Mouse (Mus musculus) lung, postnatal 0 days (tissue): Measurements from ENCODE around the gene Siglec1. TPM values are rescaled to one million over a fixed set of nuclear protein-coding genes. Genes with fewer than 3 reads are reported as not detected.
A peak's percentile ranks its signal among the peaks of the same experiment; 100 is the strongest.

Source experiments
- ATAC-seq: fragments of 200-750 bp; cut with Nextera tagmentation; 2 replicates; pipeline ENCODE4 v1.8.0; 2017; ENCODE audit warnings: moderate library complexity
- DNase-seq: peaks from one replicate; pipeline ENCODE4 v3.0.0-alpha.2; 2016; ENCODE audit warnings: low spot score
- H3K27ac ChIP-seq: fragments of 300-500 bp; sonication (generic); 2 replicates; pipeline ENCODE4 v1.5.1; 2014; ENCODE audit warnings: antibody characterized with exemption, mild to moderate bottlenecking, low read length, mixed read lengths
- H3K27me3 ChIP-seq: fragments of 300-500 bp; sonication (generic); replicated peaks from 2 replicates; pipeline ENCODE4 v1.6.1; 2014; ENCODE audit warnings: low read length, mixed read lengths; ENCODE audit not compliant: insufficient read depth
- H3K36me3 ChIP-seq: fragments of 300-500 bp; sonication (generic); 2 replicates; pipeline ENCODE4 v1.6.1; 2014; ENCODE audit warnings: low read length, mixed read lengths; ENCODE audit not compliant: insufficient read depth
- H3K4me1 ChIP-seq: fragments of 300-500 bp; sonication (generic); 2 replicates; pipeline ENCODE4 v1.6.1; 2014; ENCODE audit warnings: antibody characterized with exemption, low read depth, low read length, mixed read lengths; ENCODE audit not compliant: insufficient read depth
- H3K4me2 ChIP-seq: fragments of 300-500 bp; sonication (generic); replicated peaks from 2 replicates; pipeline ENCODE4 v1.6.1; 2014; ENCODE audit warnings: low read depth, mild to moderate bottlenecking, low read length, moderate library complexity, mixed read lengths
- H3K4me3 ChIP-seq: fragments of 300-500 bp; sonication (generic); 2 replicates; pipeline ENCODE4 v1.5.1; 2014; ENCODE audit warnings: low read depth, low read length
- H3K9ac ChIP-seq: fragments of 300-500 bp; sonication (generic); replicated peaks from 2 replicates; pipeline ENCODE4 v1.6.1; 2014; ENCODE audit warnings: low read depth, mild to moderate bottlenecking
- H3K9me3 ChIP-seq: fragments of 300-500 bp; sonication (generic); 2 replicates; pipeline ENCODE4 v1.6.1; 2016; ENCODE audit warnings: low read length, mixed read lengths
- CTCF ChIP-seq: IDR thresholded peaks from 2 replicates; pipeline ENCODE4 v1.5.1; 2016; ENCODE audit warnings: antibody characterized with exemption, mild to moderate bottlenecking
- EP300 ChIP-seq: IDR thresholded peaks from 2 replicates; pipeline ENCODE4 v1.6.1; 2016; ENCODE audit warnings: antibody characterized with exemption, mild to moderate bottlenecking, control low read depth
- WGBS: fragments of 180-500 bp; shearing (Covaris S2); extraction: QIAGEN DNeasy Blood & Tissue Kit; methylation state at CpG from one replicate; pipeline ENCODE4 v1.1.7; 2014; 5-methylcytosine and 5-hydroxymethylcytosine counted together
- polyA plus RNA-seq: library from polyadenylated mRNA; unstranded; fragments of >200 nt; fragmentation: Nextera tagmentation; extraction: Ambion mirVana; gene quantifications from 2 replicates; pipeline ENCODE4 v1.2.1, GENCODE M21; 2015

Siglec1 gene
- polyA plus RNA-seq, 1 experiment from 2014 or later = 1.1 TPM

GRCm38 (mm10) chr2:131066342-131066741 lies 20.2 kb downstream of the Siglec1 start:
- Histone ChIP-seq H3K27me3 (0 out of 2 replicates have a peak, but pooled peaks cover 3% of the 10 kb centered on the region), H3K9me3 (no peaks in the 10 kb centered on the region), H3K27ac (no peak overlapping the region), H3K4me3 (no peak overlapping the region), H3K4me1 (peaks cover 4% of the 10 kb centered on the region; the same call in 1 of the 2 replicates), H3K9ac (no peak overlapping the region), H3K4me2 (no peak overlapping the region), H3K36me3 (no peaks in the 10 kb centered on the region)
- ATAC-seq (no peak), DNase-seq (no peak)
- WGBS = 55% methylated on average over 9 of the region's 9 CpGs
- TF ChIP-seq CTCF (no peak), EP300 (no peak)

GRCm38 (mm10) chr2:131063404-131063864 lies 23.1 kb downstream of the Siglec1 start, which contains the start of gene Adam33:
TSS of gene Adam33 (minus strand) at chr2:131063814.
- H3K36me3 ChIP-seq = no peaks in the 10 kb centered on the region
- peak within 1 kb of the TSS; percentile 54 for H3K4me2 ChIP-seq
- peaks cover 4% of the 10 kb centered on the region; the same call in 1 of the 2 replicates for H3K4me1 ChIP-seq
- H3K27me3 ChIP-seq = 0 out of 2 replicates have a peak, but pooled peaks cover 3% of the 10 kb centered on the region
- ATAC-seq = peak; percentile 55; the same call in 1 of the 2 replicates
- H3K9ac ChIP-seq = no peak within 1 kb of the TSS
- no peak for DNase-seq
- no peaks in the 10 kb centered on the region for H3K9me3 ChIP-seq
- peak within 1 kb of the TSS; percentile 16; the same call in 1 of the 2 replicates for H3K4me3 ChIP-seq
- 4% methylated on average over 22 of the region's 27 CpGs for WGBS
- TF ChIP-seq CTCF = no peak
- no peak for TF ChIP-seq EP300
- H3K27ac ChIP-seq = no peak within 1 kb of the TSS

- DNase-seq (no peak), ATAC-seq (no peak)
- Histone ChIP-seq H3K9ac (no peak overlapping the region), H3K36me3 (no peaks in the 10 kb centered on the region), H3K27ac (no peak overlapping the region), H3K9me3 (no peaks in the 10 kb centered on the region), H3K4me3 (no peak overlapping the region), H3K4me1 (peaks cover 4% of the 10 kb centered on the region; the same call in 1 of the 2 replicates), H3K4me2 (no peak overlapping the region), H3K27me3 (0 out of 2 replicates have a peak, but pooled peaks cover 3% of the 10 kb centered on the region)
- TF ChIP-seq CTCF (no peak), EP300 (no peak)
- 31% methylated on average over 5 of the region's 5 CpGs for WGBS
These were observed 25.0 kb downstream of the Siglec1 start for GRCm38 (mm10) chr2:131061607-131062006.

- no peak overlapping the region for H3K4me3 ChIP-seq
- no peak overlapping the region for H3K4me2 ChIP-seq
- no peak for DNase-seq
- no peak for TF ChIP-seq CTCF
- TF ChIP-seq EP300 = no peak
- ATAC-seq = no peak
- WGBS = 70% methylated on average over 6 of the region's 6 CpGs
- no peaks in the 10 kb centered on the region for H3K36me3 ChIP-seq
- no peaks in the 10 kb centered on the region for H3K9me3 ChIP-seq
- peaks cover 4% of the 10 kb centered on the region; the same call in 1 of the 2 replicates for H3K4me1 ChIP-seq
- H3K27ac ChIP-seq = no peak overlapping the region
- no peak overlapping the region for H3K9ac ChIP-seq
- peaks cover 6% of the 10 kb centered on the region; the same call in 1 of the 2 replicates for H3K27me3 ChIP-seq
These were observed 25.8 kb downstream of the Siglec1 start for GRCm38 (mm10) chr2:131060784-131061183.

GRCm38 (mm10) chr2:131059781-131060540 lies 26.6 kb downstream of the Siglec1 start:
- ATAC-seq (no peak), DNase-seq (no peak)
- no peaks in the 10 kb centered on the region for H3K9me3 ChIP-seq
- TF ChIP-seq EP300 (no peak), CTCF (no peak)
- no peaks in the 10 kb centered on the region for H3K36me3 ChIP-seq
- no peak overlapping the region for H3K4me3 ChIP-seq
- 64% methylated on average over 9 of the region's 9 CpGs for WGBS
- H3K4me2 ChIP-seq = no peak overlapping the region
- H3K27ac ChIP-seq = no peak overlapping the region
- no peak overlapping the region for H3K9ac ChIP-seq
- H3K27me3 ChIP-seq = peaks cover 13% of the 10 kb centered on the region
- H3K4me1 ChIP-seq = peaks cover 4% of the 10 kb centered on the region; the same call in 1 of the 2 replicates

- no peak overlapping the region for H3K4me3 ChIP-seq
- H3K9me3 ChIP-seq = no peaks in the 10 kb centered on the region
- H3K9ac ChIP-seq = no peak overlapping the region
- H3K4me1 ChIP-seq = peaks cover 4% of the 10 kb centered on the region
- H3K27me3 ChIP-seq = peaks cover 19% of the 10 kb centered on the region
- no peak overlapping the region for H3K4me2 ChIP-seq
- ATAC-seq (no peak), DNase-seq (peak; percentile 36)
- WGBS = 17% methylated on average over 1 of the region's 1 CpGs
- no peaks in the 10 kb centered on the region for H3K36me3 ChIP-seq
- no peak overlapping the region for H3K27ac ChIP-seq
- no peak for TF ChIP-seq CTCF
- TF ChIP-seq EP300 = no peak
These were observed 27.2 kb downstream of the Siglec1 start for GRCm38 (mm10) chr2:131059377-131059776.
